Mouse (Mus musculus): ENCODE measurements at regions not wholly inside any gene's neighbourhood (a gene's known extent, or its start where the extent isn't known, plus 50 kb on each side); places are given as distances from the start of the nearest gene placed in this dataset.

DNA sequence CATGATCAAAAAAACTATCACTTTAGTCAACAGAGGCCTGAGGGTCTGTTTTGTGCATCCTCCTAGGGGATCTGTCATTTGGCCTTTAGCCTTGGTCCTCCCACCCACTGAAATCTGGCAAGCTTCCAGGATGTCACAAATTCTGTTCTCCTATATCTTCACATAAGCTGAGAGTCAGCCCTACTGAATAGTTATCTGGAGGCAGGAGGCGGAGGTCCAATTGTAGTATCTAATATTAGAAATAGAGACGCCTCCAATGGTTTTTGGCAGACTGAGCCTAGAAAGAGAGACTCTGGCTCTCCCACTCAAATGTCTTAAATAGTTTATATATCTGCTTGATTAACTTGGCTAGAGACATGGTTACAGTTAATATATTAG is 534.3 kb downstream of the Cetn3 start:
- H3K9ac ChIP-seq (ENCODE audit: low read depth, low read length), result no peak overlapping the region
- no peak overlapping the region for H3K27ac ChIP-seq (replicated peaks; ENCODE audit: insufficient read depth, low read depth, low read length)
- WGBS, result 79% methylated on average over 2 of the region's 2 CpGs
- no peaks in the 10 kb centered on the region for H3K36me3 ChIP-seq (ENCODE audit: control insufficient read depth, insufficient read depth, low read length)
- no peaks in the 10 kb centered on the region for H3K79me2 ChIP-seq (ENCODE audit: control insufficient read depth, insufficient read depth, low read length)
- no peaks in the 10 kb centered on the region for H3K4me1 ChIP-seq (ENCODE audit: control insufficient read depth, insufficient read depth, low read length)
- H3K27me3 ChIP-seq (ENCODE audit: control insufficient read depth, insufficient read depth, low read length), result no peaks in the 10 kb centered on the region
- H3K4me3 ChIP-seq (ENCODE audit: insufficient read depth, low read depth, low read length), result no peak overlapping the region
- no peak for TF ChIP-seq POLR2A (IDR thresholded peaks at IDR 0.05; ENCODE audit: extremely low read depth, insufficient read depth, low read length)
- no peak for TF ChIP-seq CTCF (IDR thresholded peaks at IDR 0.05; ENCODE audit: low read depth, low read length)
- DNase-seq (ENCODE audit: extremely low read depth, low read depth, low spot score), result no peak

GRCm38 (mm10) chr13:82318395-82318794 is 535.5 kb downstream of the Cetn3 start:
- WGBS, result 54% methylated on average over 3 of the region's 3 CpGs
- H3K27me3 ChIP-seq (ENCODE audit: control insufficient read depth, insufficient read depth, low read length), result no peaks in the 10 kb centered on the region
- H3K79me2 ChIP-seq (ENCODE audit: control insufficient read depth, insufficient read depth, low read length), result no peaks in the 10 kb centered on the region
- no peaks in the 10 kb centered on the region for H3K36me3 ChIP-seq (ENCODE audit: control insufficient read depth, insufficient read depth, low read length)
- TF ChIP-seq CTCF (IDR thresholded peaks at IDR 0.05; ENCODE audit: low read depth, low read length) (no peak), POLR2A (IDR thresholded peaks at IDR 0.05; ENCODE audit: extremely low read depth, insufficient read depth, low read length) (no peak)
- no peak overlapping the region for H3K9ac ChIP-seq (ENCODE audit: low read depth, low read length)
- no peak for DNase-seq (ENCODE audit: extremely low read depth, low read depth, low spot score)
- H3K27ac ChIP-seq (replicated peaks; ENCODE audit: insufficient read depth, low read depth, low read length), result no peak overlapping the region
- no peak overlapping the region for H3K4me3 ChIP-seq (ENCODE audit: insufficient read depth, low read depth, low read length)
- no peaks in the 10 kb centered on the region for H3K4me1 ChIP-seq (ENCODE audit: control insufficient read depth, insufficient read depth, low read length)

DNA sequence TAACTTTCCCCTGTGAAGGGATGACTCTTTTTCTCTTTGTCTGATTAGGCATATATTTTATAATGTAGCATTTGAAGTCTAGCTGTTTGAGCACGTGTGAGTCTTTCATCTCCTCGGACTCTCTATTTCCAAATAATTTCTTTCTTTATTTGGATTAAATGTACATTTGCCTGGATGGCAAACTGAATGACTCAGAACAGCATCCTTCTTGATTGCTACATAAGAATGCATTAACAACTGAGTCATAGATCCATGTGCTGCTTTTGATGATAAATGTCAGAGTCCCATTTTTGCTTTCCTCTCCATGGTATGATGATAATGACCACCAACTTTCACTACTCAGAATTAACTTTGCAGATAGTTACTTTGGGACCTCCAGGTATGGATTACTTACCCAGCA is 571.5 kb downstream of the Cetn3 start:
- no peaks in the 10 kb centered on the region for H3K36me3 ChIP-seq (ENCODE audit: control insufficient read depth, insufficient read depth, low read length)
- DNase-seq (ENCODE audit: extremely low read depth, low read depth, low spot score), result no peak
- 82% methylated on average over 2 of the region's 2 CpGs for WGBS
- no peaks in the 10 kb centered on the region for H3K79me2 ChIP-seq (ENCODE audit: control insufficient read depth, insufficient read depth, low read length)
- no peak overlapping the region for H3K4me3 ChIP-seq (ENCODE audit: insufficient read depth, low read depth, low read length)
- no peak overlapping the region for H3K27ac ChIP-seq (replicated peaks; ENCODE audit: insufficient read depth, low read depth, low read length)
- no peaks in the 10 kb centered on the region for H3K4me1 ChIP-seq (ENCODE audit: control insufficient read depth, insufficient read depth, low read length)
- H3K27me3 ChIP-seq (ENCODE audit: control insufficient read depth, insufficient read depth, low read length), result no peaks in the 10 kb centered on the region
- TF ChIP-seq POLR2A (IDR thresholded peaks at IDR 0.05; ENCODE audit: extremely low read depth, insufficient read depth, low read length) (no peak), CTCF (IDR thresholded peaks at IDR 0.05; ENCODE audit: low read depth, low read length) (no peak)
- no peak overlapping the region for H3K9ac ChIP-seq (ENCODE audit: low read depth, low read length)

- Histone ChIP-seq H3K27ac (replicated peaks; ENCODE audit: insufficient read depth, low read depth, low read length) (no peak overlapping the region), H3K9ac (ENCODE audit: low read depth, low read length) (no peak overlapping the region), H3K4me1 (ENCODE audit: control insufficient read depth, insufficient read depth, low read length) (no peaks in the 10 kb centered on the region), H3K4me3 (ENCODE audit: insufficient read depth, low read depth, low read length) (no peak overlapping the region), H3K79me2 (ENCODE audit: control insufficient read depth, insufficient read depth, low read length) (no peaks in the 10 kb centered on the region), H3K27me3 (ENCODE audit: control insufficient read depth, insufficient read depth, low read length) (no peaks in the 10 kb centered on the region), H3K36me3 (ENCODE audit: control insufficient read depth, insufficient read depth, low read length) (no peaks in the 10 kb centered on the region)
- no peak for DNase-seq (ENCODE audit: extremely low read depth, low read depth, low spot score)
- TF ChIP-seq CTCF (IDR thresholded peaks at IDR 0.05; ENCODE audit: low read depth, low read length), result no peak
- no peak for TF ChIP-seq POLR2A (IDR thresholded peaks at IDR 0.05; ENCODE audit: extremely low read depth, insufficient read depth, low read length)
Observed at GRCm38 (mm10) chr13:82355296-82355695, 572.4 kb downstream of the Cetn3 start.

DNA sequence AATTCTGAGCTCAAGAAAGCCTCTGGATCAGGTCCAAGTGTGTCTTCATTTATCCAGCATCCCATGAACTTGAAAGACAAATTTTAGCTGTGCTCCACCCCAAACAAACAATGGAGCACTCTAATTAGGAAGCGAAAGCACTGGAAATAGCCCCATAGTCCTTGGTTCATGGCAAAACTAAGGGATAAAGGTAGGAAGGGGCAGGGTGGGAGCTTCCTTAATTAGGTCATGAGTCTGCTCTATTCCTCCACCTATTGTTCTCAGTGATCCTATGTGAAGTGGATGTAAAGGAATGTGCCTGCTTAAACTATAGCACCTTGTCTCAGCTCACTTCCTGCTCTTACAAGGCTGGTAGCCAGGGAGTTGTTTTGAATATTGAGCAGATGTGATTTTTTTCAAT is 576.6 kb downstream of the Cetn3 start:
- no peaks in the 10 kb centered on the region for H3K79me2 ChIP-seq (ENCODE audit: control insufficient read depth, insufficient read depth, low read length)
- no peak for TF ChIP-seq POLR2A (IDR thresholded peaks at IDR 0.05; ENCODE audit: extremely low read depth, insufficient read depth, low read length)
- TF ChIP-seq CTCF (IDR thresholded peaks at IDR 0.05; ENCODE audit: low read depth, low read length), result no peak
- H3K36me3 ChIP-seq (ENCODE audit: control insufficient read depth, insufficient read depth, low read length), result no peaks in the 10 kb centered on the region
- no peak overlapping the region for H3K27ac ChIP-seq (replicated peaks; ENCODE audit: insufficient read depth, low read depth, low read length)
- no peak overlapping the region for H3K9ac ChIP-seq (ENCODE audit: low read depth, low read length)
- H3K4me3 ChIP-seq (ENCODE audit: insufficient read depth, low read depth, low read length), result no peak overlapping the region
- H3K4me1 ChIP-seq (ENCODE audit: control insufficient read depth, insufficient read depth, low read length), result no peaks in the 10 kb centered on the region
- DNase-seq (ENCODE audit: extremely low read depth, low read depth, low spot score), result no peak
- H3K27me3 ChIP-seq (ENCODE audit: control insufficient read depth, insufficient read depth, low read length), result no peaks in the 10 kb centered on the region
- WGBS, result 75% methylated on average over 1 of the region's 1 CpGs

- DNase-seq (ENCODE audit: extremely low read depth, low read depth, low spot score), result no peak
- Histone ChIP-seq H3K27ac (replicated peaks; ENCODE audit: insufficient read depth, low read depth, low read length) (no peak overlapping the region), H3K27me3 (ENCODE audit: control insufficient read depth, insufficient read depth, low read length) (no peaks in the 10 kb centered on the region), H3K36me3 (ENCODE audit: control insufficient read depth, insufficient read depth, low read length) (no peaks in the 10 kb centered on the region), H3K9ac (ENCODE audit: low read depth, low read length) (no peak overlapping the region), H3K4me1 (ENCODE audit: control insufficient read depth, insufficient read depth, low read length) (no peaks in the 10 kb centered on the region), H3K79me2 (ENCODE audit: control insufficient read depth, insufficient read depth, low read length) (no peaks in the 10 kb centered on the region), H3K4me3 (ENCODE audit: insufficient read depth, low read depth, low read length) (no peak overlapping the region)
- no peak for TF ChIP-seq CTCF (IDR thresholded peaks at IDR 0.05; ENCODE audit: low read depth, low read length)
- no peak for TF ChIP-seq POLR2A (IDR thresholded peaks at IDR 0.05; ENCODE audit: extremely low read depth, insufficient read depth, low read length)
- 29% methylated on average over 1 of the region's 1 CpGs for WGBS
Observed at GRCm38 (mm10) chr13:82360711-82361110, 577.8 kb downstream of the Cetn3 start.
